Mouse (Mus musculus): ENCODE data around the gene Stat3.
A peak's percentile ranks its signal among the peaks of the same experiment; 100 is the strongest.

Gene Stat3

DNA sequence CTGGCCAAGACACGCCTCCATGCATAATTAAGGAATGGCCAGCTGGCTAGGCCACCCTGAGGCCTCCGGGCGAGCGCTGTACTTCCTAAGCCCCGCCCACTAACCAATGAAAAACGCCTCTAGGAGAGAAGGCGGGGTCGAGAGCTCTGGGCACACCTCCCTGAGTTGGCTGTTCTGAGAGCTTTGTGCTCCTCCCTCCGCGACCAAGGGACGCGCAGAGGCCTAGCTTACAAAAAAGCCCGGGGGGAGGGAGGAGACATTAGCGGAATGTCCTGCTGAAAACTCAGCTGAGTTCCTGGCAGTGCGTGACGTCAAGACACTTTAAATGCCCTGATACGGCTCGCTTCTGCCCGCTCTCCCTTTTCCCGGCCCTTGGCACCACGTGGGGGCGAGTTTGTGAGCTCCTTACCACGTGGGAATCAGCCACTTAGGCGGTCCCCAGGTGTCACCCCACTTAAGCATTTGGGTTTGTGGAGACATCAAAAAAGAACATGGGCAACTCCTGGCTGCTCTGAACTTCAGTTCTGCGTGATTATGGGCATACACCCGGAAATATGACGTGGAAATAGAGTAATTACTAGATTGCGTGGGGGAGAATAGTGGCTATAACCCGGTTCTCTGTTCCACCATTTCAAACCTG lies at the start of gene Stat3:
Gene Stat3 (minus strand): TSS at position 29 of the 640 bp plus-strand sequence.
- DNase-seq (ENCODE audit: low spot score in 2 of 2), result peak; percentile 99 to 100

GRCm38 (mm10) chr11:100988674-100989073 lies 49.3 kb upstream of the Stat3 start:
- DNase-seq (ENCODE audit: low spot score in 2 of 2), result no peak

DNA sequence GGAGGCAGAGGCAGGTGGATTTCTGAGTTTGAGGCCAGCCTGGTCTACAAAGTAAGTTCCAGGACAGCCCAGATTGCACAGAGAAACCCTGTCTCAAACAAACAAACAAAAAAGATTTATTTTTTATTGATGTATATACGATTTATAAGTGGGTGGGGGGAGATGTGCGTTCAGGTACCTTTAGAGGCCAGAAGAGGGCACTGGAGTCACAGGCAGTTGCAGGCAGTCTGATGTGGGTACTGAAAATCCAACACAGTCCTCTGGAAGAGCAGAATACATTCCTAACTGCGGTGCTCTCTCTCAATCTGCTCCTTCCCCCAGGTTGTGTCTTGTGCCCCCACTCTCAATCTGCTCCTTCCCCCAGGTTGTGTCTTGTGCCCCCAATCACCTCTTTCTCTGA lies 46.3 kb upstream of the Stat3 start:
- no peak for DNase-seq (ENCODE audit: low spot score in 2 of 2)

DNA sequence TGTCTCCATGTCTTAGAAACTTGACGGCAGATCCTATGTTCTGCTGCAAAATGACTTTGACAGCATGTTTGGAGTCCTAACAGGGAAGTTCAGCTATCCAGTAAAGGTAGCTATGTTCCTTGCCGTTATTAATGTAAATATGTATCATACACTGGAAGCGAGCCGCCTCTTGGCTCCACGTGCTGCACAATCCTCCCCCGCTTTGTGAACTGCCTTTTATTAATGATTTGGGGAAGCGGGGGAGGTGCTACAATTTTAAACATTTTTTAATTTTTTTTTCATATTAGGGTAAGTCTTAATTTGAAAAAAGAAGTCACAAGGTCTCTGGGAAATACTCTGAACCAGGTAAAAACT lies 44.4 kb upstream of the Stat3 start:
- DNase-seq (ENCODE audit: low spot score in 2 of 2), result no peak

- DNase-seq (ENCODE audit: low spot score in 2 of 2), result peak; percentile 47 to 80
Measured at GRCm38 (mm10) chr11:100983125-100983777, 43.9 kb upstream of the Stat3 start.

- DNase-seq (ENCODE audit: low spot score in 2 of 2), result no peak
Measured at GRCm38 (mm10) chr11:100982087-100982486, 42.7 kb upstream of the Stat3 start.

DNA sequence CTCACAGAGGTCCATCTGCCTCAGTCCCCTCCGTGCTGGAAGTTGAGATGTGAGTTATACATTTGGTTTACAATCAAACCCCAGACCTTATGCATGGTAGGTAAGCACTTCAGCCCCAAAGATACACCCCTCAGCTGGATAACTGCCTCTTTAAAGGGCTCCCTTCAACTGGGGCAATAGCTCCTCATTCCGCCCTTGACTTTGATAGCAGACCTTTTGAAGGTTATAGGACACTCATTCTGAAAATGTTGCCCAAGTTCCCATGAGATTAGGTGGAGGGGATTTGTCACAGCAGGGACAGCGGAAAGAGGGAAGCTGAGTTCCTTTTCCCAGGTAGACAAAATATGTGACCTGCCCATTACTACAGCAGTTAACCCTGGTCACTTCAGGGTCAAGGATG lies 41.9 kb upstream of the Stat3 start:
- no peak for DNase-seq (ENCODE audit: low spot score in 2 of 2)

DNA sequence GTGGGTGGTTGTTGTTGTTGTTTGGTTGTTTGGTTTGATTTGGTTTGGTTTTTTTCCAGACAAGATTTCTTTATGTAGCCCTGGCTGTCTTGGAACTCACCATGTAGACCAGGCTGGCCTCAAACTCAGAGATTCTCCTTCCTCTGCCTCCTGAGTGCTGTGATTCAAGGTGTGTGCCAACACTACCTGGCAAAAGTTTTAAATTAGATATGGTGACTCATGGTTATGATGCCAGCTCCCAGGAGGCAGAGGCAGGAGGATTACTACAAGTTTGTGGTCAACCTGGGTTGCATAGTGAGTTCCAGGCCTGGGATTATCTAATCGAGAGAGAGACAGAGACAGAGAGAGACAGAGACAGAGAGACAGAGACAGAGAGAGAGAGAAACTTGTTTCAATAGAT lies 41.1 kb upstream of the Stat3 start:
- DNase-seq (ENCODE audit: low spot score in 2 of 2), result no peak

- DNase-seq (ENCODE audit: low spot score in 2 of 2), result no peak
Measured at GRCm38 (mm10) chr11:100979887-100980286, 40.5 kb upstream of the Stat3 start.

DNA sequence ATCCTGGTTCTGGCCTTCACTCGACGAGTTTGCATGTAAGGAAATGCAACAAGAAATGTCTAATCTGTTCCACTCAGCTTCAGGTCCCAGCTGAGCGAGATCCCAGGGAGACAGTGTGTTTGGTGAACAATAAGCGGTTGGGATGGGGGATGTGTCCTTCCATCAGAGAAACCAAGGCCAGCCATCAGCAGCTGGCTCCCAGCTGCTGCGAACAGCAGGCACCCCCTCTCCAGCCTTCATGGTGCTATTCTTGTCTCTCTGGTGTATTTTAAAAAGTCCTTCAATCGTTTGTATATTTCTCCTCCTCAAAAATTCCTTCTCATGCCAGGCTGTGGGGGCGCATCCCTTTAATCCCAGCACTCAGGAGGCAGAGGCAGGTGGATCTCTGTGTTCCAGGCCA lies 35.9 kb upstream of the Stat3 start:
- DNase-seq (ENCODE audit: low spot score in 2 of 2), result no peak

GRCm38 (mm10) chr11:100974381-100974970 lies 35.1 kb upstream of the Stat3 start:
- DNase-seq (ENCODE audit: low spot score in 2 of 2), result no peak

- no peak for DNase-seq (ENCODE audit: low spot score in 2 of 2)
Measured at GRCm38 (mm10) chr11:100973245-100973644, 33.9 kb upstream of the Stat3 start.

GRCm38 (mm10) chr11:100971455-100971854 lies 32.1 kb upstream of the Stat3 start:
- no peak for DNase-seq (ENCODE audit: low spot score in 2 of 2)

DNA sequence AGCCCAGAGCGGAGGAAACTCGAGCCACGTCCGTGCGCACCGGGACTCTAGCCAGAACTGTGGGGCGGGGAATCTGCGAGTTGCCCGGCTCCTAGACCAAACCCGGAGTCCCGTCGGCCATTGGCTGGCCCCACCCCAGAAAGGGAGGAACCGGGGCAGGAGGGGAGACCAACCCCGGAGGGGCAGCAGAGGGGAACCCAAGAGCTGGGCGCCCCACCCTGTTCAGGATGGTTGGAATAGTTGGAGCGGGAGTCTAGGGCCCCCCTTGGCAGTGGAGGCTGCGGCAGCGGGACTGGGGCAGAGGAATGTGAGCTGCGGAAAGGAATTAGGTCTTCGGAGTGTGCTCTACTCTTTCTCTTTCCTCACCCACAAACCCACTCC lies 31.2 kb upstream of the Stat3 start, which contains the start of gene Cavin1:
Gene Cavin1 (minus strand): TSS at position 331 of the 381 bp plus-strand sequence.
- DNase-seq (ENCODE audit: low spot score in 2 of 2), result no peak

- DNase-seq (ENCODE audit: low spot score in 2 of 2), result no peak
Measured at GRCm38 (mm10) chr11:100969744-100970556, 30.6 kb upstream of the Stat3 start.

DNA sequence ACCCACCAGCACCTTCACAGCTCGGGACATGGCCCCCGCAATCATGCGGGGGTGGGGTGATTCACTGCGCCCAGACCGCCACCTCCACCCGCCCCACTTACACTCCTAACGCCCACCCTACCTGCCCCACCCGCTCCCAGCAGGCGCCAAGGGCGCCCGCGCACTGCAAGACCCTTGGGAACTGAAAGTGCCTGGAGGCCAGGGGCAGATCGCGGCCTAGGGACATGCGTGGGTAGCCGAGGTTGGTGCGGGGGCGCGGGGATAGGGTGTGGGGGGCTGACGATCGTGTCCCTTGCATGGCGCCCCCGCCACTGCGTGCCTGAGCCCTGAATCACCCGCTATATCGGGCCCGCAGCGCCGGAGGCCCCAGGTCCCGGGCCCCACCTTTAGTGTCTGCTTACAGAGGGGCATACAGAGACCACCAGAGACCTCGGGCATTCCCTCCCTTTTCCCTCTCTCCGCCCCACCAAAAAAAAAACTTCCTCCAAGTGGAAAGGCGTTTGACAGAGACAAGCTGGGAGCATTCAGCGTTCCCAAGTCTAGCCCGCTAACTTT lies 29.9 kb upstream of the Stat3 start:
- DNase-seq (ENCODE audit: low spot score in 2 of 2), result no peak

- no peak for DNase-seq (ENCODE audit: low spot score in 2 of 2)
Measured at GRCm38 (mm10) chr11:100968501-100968900, 29.2 kb upstream of the Stat3 start.

DNA sequence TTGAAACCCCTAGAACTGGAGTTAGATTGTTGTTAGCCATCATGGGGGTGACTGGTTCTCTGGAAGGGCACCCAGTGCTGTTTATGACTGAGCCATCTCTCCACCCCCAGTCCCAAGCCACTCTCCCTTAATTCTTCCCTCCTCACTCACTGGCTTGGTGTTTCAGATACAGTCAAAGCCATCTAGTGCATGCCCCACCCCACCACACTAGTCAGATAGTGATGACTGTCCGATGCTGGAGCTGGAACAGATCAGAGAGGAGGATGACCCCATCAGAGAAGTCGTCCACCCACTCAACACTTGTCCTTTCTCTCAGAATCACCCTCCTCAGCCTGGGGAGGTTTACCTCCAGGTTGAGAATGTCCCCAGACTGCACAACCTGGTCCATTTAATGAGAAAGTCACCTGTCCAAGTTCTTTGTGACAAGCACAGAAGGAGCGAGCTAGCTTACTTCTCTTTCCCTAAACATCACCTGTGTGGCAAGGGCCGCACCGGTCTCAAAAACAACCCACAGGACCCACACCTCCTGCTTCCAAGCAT lies 28.6 kb upstream of the Stat3 start:
- no peak for DNase-seq (ENCODE audit: low spot score in 2 of 2)

- DNase-seq (ENCODE audit: low spot score in 2 of 2), result no peak
Measured at GRCm38 (mm10) chr11:100967376-100967775, 28.0 kb upstream of the Stat3 start.

GRCm38 (mm10) chr11:100965760-100966159 lies 26.4 kb upstream of the Stat3 start:
- no peak for DNase-seq (ENCODE audit: low spot score in 2 of 2)

DNA sequence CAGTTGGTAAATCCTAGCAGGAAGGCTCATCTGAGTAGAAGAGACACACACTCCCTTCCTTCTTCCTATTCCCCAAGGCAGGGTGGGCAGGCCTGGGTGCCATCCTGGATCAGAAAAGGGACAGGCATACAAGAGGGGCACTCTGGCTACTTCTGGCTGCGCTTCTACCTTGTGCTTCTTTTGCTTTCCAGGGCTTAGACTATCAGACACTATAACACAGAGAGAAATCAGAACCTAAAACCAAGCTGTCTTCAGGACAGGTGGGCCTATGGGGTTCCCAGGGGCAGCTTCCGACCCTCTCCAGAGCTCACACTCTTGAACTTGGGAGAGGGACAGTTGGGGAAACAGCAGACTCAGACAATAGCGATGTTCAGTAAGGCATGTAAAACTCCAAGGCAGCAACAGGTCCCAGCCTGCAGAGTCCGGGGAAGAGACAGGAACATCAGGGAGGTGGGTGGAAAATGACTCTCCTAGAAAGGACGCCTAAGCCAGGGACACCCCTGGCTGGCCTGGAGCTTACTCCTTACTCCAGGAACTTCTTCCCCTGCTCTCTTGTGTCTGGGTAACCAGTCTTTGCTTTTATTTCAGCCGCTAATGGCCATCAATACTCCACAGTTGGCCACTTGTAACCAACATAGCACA lies 25.7 kb upstream of the Stat3 start:
- no peak for DNase-seq (ENCODE audit: low spot score in 2 of 2)
